Mouse (Mus musculus): ENCODE data around the gene Asb15. TPM values are rescaled to one million over a fixed set of nuclear protein-coding genes. Genes with fewer than 3 reads are reported as not detected.

Gene Asb15
- polyA plus RNA-seq, 1 experiment, result 1.1 TPM

- H3K4me1 ChIP-seq (replicated peaks; ENCODE audit: control insufficient read depth, insufficient read depth, low read length), result no peaks in the 10 kb centered on the region
- no peak for TF ChIP-seq POLR2A (IDR thresholded peaks at IDR 0.05; ENCODE audit: control insufficient read depth, extremely low read depth, insufficient read depth, low read length, poor library complexity)
- no peak for TF ChIP-seq CTCF (IDR thresholded peaks at IDR 0.05; ENCODE audit: borderline replicate concordance, control insufficient read depth, extremely low read depth, insufficient read depth, low read length, poor library complexity)
- no peak overlapping the region for H3K27ac ChIP-seq (ENCODE audit: control insufficient read depth, insufficient read depth, low read length)
- no peaks in the 10 kb centered on the region for H3K36me3 ChIP-seq (ENCODE audit: control insufficient read depth, insufficient read depth, low read length)
- no peak overlapping the region for H3K4me3 ChIP-seq (ENCODE audit: control insufficient read depth, insufficient read depth, low read length)
- WGBS, result 71% methylated on average over 6 of the region's 6 CpGs
- DNase-seq, result no peak
- H3K27me3 ChIP-seq (ENCODE audit: control insufficient read depth, insufficient read depth, low read length), result no peaks in the 10 kb centered on the region
Observed at GRCm38 (mm10) chr6:24571126-24571525, 43.2 kb downstream of the Asb15 start.

- no peaks in the 10 kb centered on the region for H3K36me3 ChIP-seq (ENCODE audit: control insufficient read depth, insufficient read depth, low read length)
- H3K27me3 ChIP-seq (ENCODE audit: control insufficient read depth, insufficient read depth, low read length), result no peaks in the 10 kb centered on the region
- H3K4me1 ChIP-seq (replicated peaks; ENCODE audit: control insufficient read depth, insufficient read depth, low read length), result no peaks in the 10 kb centered on the region
- 93% methylated on average over 14 of the region's 14 CpGs for WGBS
- H3K4me3 ChIP-seq (ENCODE audit: control insufficient read depth, insufficient read depth, low read length), result no peak overlapping the region
- DNase-seq, result no peak
- TF ChIP-seq CTCF (IDR thresholded peaks at IDR 0.05; ENCODE audit: borderline replicate concordance, control insufficient read depth, extremely low read depth, insufficient read depth, low read length, poor library complexity), result no peak
- no peak for TF ChIP-seq POLR2A (IDR thresholded peaks at IDR 0.05; ENCODE audit: control insufficient read depth, extremely low read depth, insufficient read depth, low read length, poor library complexity)
- no peak overlapping the region for H3K27ac ChIP-seq (ENCODE audit: control insufficient read depth, insufficient read depth, low read length)
Observed at GRCm38 (mm10) chr6:24572431-24572830, 44.5 kb downstream of the Asb15 start.

GRCm38 (mm10) chr6:24573319-24573718 lies 45.4 kb downstream of the Asb15 start:
- TF ChIP-seq CTCF (IDR thresholded peaks at IDR 0.05; ENCODE audit: borderline replicate concordance, control insufficient read depth, extremely low read depth, insufficient read depth, low read length, poor library complexity) (no peak), POLR2A (IDR thresholded peaks at IDR 0.05; ENCODE audit: control insufficient read depth, extremely low read depth, insufficient read depth, low read length, poor library complexity) (no peak)
- H3K27me3 ChIP-seq (ENCODE audit: control insufficient read depth, insufficient read depth, low read length), result no peaks in the 10 kb centered on the region
- H3K4me3 ChIP-seq (ENCODE audit: control insufficient read depth, insufficient read depth, low read length), result no peak overlapping the region
- no peaks in the 10 kb centered on the region for H3K4me1 ChIP-seq (replicated peaks; ENCODE audit: control insufficient read depth, insufficient read depth, low read length)
- H3K27ac ChIP-seq (ENCODE audit: control insufficient read depth, insufficient read depth, low read length), result no peak overlapping the region
- no peaks in the 10 kb centered on the region for H3K36me3 ChIP-seq (ENCODE audit: control insufficient read depth, insufficient read depth, low read length)
- no peak for DNase-seq

- Histone ChIP-seq H3K36me3 (ENCODE audit: control insufficient read depth, insufficient read depth, low read length) (no peaks in the 10 kb centered on the region), H3K4me3 (ENCODE audit: control insufficient read depth, insufficient read depth, low read length) (no peak overlapping the region), H3K27me3 (ENCODE audit: control insufficient read depth, insufficient read depth, low read length) (no peaks in the 10 kb centered on the region), H3K27ac (ENCODE audit: control insufficient read depth, insufficient read depth, low read length) (no peak overlapping the region), H3K4me1 (replicated peaks; ENCODE audit: control insufficient read depth, insufficient read depth, low read length) (no peaks in the 10 kb centered on the region)
- DNase-seq, result no peak
- 84% methylated on average over 3 of the region's 3 CpGs for WGBS
- no peak for TF ChIP-seq POLR2A (IDR thresholded peaks at IDR 0.05; ENCODE audit: control insufficient read depth, extremely low read depth, insufficient read depth, low read length, poor library complexity)
- TF ChIP-seq CTCF (IDR thresholded peaks at IDR 0.05; ENCODE audit: borderline replicate concordance, control insufficient read depth, extremely low read depth, insufficient read depth, low read length, poor library complexity), result no peak
Observed at GRCm38 (mm10) chr6:24583456-24583855, 55.5 kb downstream of the Asb15 start.

GRCm38 (mm10) chr6:24585431-24586310 lies 57.7 kb downstream of the Asb15 start:
- Histone ChIP-seq H3K27ac (ENCODE audit: control insufficient read depth, insufficient read depth, low read length) (no peak overlapping the region), H3K27me3 (ENCODE audit: control insufficient read depth, insufficient read depth, low read length) (no peaks in the 10 kb centered on the region), H3K36me3 (ENCODE audit: control insufficient read depth, insufficient read depth, low read length) (no peaks in the 10 kb centered on the region), H3K4me3 (ENCODE audit: control insufficient read depth, insufficient read depth, low read length) (no peak overlapping the region), H3K4me1 (replicated peaks; ENCODE audit: control insufficient read depth, insufficient read depth, low read length) (no peaks in the 10 kb centered on the region)
- WGBS, result 83% methylated on average over 9 of the region's 10 CpGs
- DNase-seq, result no peak
- TF ChIP-seq POLR2A (IDR thresholded peaks at IDR 0.05; ENCODE audit: control insufficient read depth, extremely low read depth, insufficient read depth, low read length, poor library complexity) (no peak), CTCF (IDR thresholded peaks at IDR 0.05; ENCODE audit: borderline replicate concordance, control insufficient read depth, extremely low read depth, insufficient read depth, low read length, poor library complexity) (no peak)

DNA sequence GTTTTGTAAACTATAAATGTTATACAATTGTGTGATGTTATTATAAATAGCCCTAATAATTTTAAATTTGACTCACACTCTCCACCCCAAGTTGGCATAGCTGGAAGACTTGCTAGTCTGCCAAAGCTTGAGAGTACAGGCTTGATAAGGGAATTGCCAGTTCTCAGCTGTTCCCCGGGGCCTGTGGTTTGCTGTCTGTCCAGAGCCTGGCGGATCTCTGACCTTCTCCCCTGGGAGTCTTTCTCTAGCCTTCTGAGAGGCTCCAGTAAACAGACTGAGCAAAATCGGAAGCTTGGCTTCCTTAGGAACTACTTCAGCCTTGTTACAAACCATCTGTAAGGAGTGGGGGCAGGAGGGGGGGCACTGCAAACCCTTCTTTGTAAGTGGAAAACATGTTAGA lies 58.9 kb downstream of the Asb15 start:
- TF ChIP-seq CTCF (IDR thresholded peaks at IDR 0.05; ENCODE audit: borderline replicate concordance, control insufficient read depth, extremely low read depth, insufficient read depth, low read length, poor library complexity) (no peak), POLR2A (IDR thresholded peaks at IDR 0.05; ENCODE audit: control insufficient read depth, extremely low read depth, insufficient read depth, low read length, poor library complexity) (no peak)
- no peaks in the 10 kb centered on the region for H3K36me3 ChIP-seq (ENCODE audit: control insufficient read depth, insufficient read depth, low read length)
- no peak for DNase-seq
- no peak overlapping the region for H3K27ac ChIP-seq (ENCODE audit: control insufficient read depth, insufficient read depth, low read length)
- no peaks in the 10 kb centered on the region for H3K27me3 ChIP-seq (ENCODE audit: control insufficient read depth, insufficient read depth, low read length)
- no peak overlapping the region for H3K4me3 ChIP-seq (ENCODE audit: control insufficient read depth, insufficient read depth, low read length)
- WGBS, result 69% methylated on average over 3 of the region's 3 CpGs
- H3K4me1 ChIP-seq (replicated peaks; ENCODE audit: control insufficient read depth, insufficient read depth, low read length), result no peaks in the 10 kb centered on the region
